10 mouse cellular contexts compared by ENCODE assay signal in genomic region chr17:5085942-5086341, GRCm38 (mm10).
DNase-seq lines count a peak whose midpoint lies in the region; ATAC-seq and TF ChIP-seq lines count a peak whose summit lies in the region.
"Had no signal": no experiment of that assay in that cellular context is flagged by ENCODE, and none has a peak within 500 bp of the region (broad histone marks: within the 10 kb centered on the region; RNA-seq: fewer than 3 reads in every experiment).

No protein-coding gene starts in this region.

- peak overlapping the region; percentile 52; the same call in 1 of the 2 replicates for H3K27ac ChIP-seq in midbrain, embryonic 12.5 days (replicated peaks)
- no peak overlapping the region for H3K27ac ChIP-seq in midbrain, embryonic 11.5 days (ENCODE audit: low read depth, low read length)
- peak overlapping the region; percentile 19 for H3K27ac ChIP-seq in hindbrain, embryonic 16.5 days (ENCODE audit: low read depth, low read length)
- H3K27ac ChIP-seq in stomach, postnatal 0 days (replicated peaks) = no peak overlapping the region

- no peak overlapping the region for H3K4me2 ChIP-seq in midbrain, embryonic 12.5 days (replicated peaks)
- H3K4me2 ChIP-seq in midbrain, embryonic 11.5 days = no peak overlapping the region
- no peak overlapping the region for H3K4me2 ChIP-seq in hindbrain, embryonic 16.5 days (ENCODE audit: low read length)
- H3K4me2 ChIP-seq in stomach, postnatal 0 days (replicated peaks; ENCODE audit: low read depth) = no peak overlapping the region
- H3K4me2 ChIP-seq: limb, embryonic 15.5 days had no signal

- ATAC-seq in midbrain, embryonic 12.5 days (ENCODE audit: low FRiP score, low read depth) = 0 out of 2 replicates have a peak, but pooled peaks have one; percentile 5
- no peak for ATAC-seq in midbrain, embryonic 11.5 days (ENCODE audit: low FRiP score)
- peak; percentile 40; the same call in 1 of the 2 replicates for ATAC-seq in hindbrain, embryonic 16.5 days
- ATAC-seq in stomach, postnatal 0 days (ENCODE audit: low FRiP score, low TSS enrichment) = 0 out of 2 replicates have a peak, but pooled peaks have one; percentile 8

- H3K4me1 ChIP-seq in midbrain, embryonic 12.5 days = peaks cover 63% of the 10 kb centered on the region
- H3K4me1 ChIP-seq in midbrain, embryonic 11.5 days (ENCODE audit: control insufficient read depth, insufficient read depth, low read length) = peaks cover 17% of the 10 kb centered on the region
- H3K4me1 ChIP-seq in hindbrain, embryonic 16.5 days (ENCODE audit: control insufficient read depth, insufficient read depth, low read depth, low read length) = peaks cover 57% of the 10 kb centered on the region
- peaks cover 12% of the 10 kb centered on the region for H3K4me1 ChIP-seq in stomach, postnatal 0 days (replicated peaks; ENCODE audit: control insufficient read depth, insufficient read depth)

- no peak for TF ChIP-seq EP300 in stomach, postnatal 0 days (optimal IDR thresholded peaks at IDR 0.05)

- 68% methylated on average over 5 of the region's 5 CpGs for WGBS in midbrain, embryonic 12.5 days
- 77% methylated on average over 5 of the region's 5 CpGs for WGBS in midbrain, embryonic 11.5 days
- 35% methylated on average over 5 of the region's 5 CpGs for WGBS in hindbrain, embryonic 16.5 days
- 34% methylated on average over 5 of the region's 5 CpGs for WGBS in stomach, postnatal 0 days

- no peak overlapping the region for H3K4me3 ChIP-seq in midbrain, embryonic 12.5 days
- no peak overlapping the region for H3K4me3 ChIP-seq in midbrain, embryonic 11.5 days (ENCODE audit: low read depth, low read length)
- H3K4me3 ChIP-seq in hindbrain, embryonic 16.5 days (ENCODE audit: low read length) = no peak overlapping the region
- H3K4me3 ChIP-seq in stomach, postnatal 0 days (ENCODE audit: low read depth, low read length) = no peak overlapping the region
- H3K4me3 ChIP-seq: limb, embryonic 15.5 days had no signal

- DNase-seq in cerebellum, adult 9-11 months = peak; percentile 57
- DNase-seq in cerebellum, adult 8-10 months = no peak
- DNase-seq in midbrain, embryonic 11.5 days (ENCODE audit: low spot score, missing footprints) = no peak
- DNase-seq in stomach, postnatal 0 days (ENCODE audit: low spot score) = no peak
- DNase-seq in B cell, adult 2 months = no peak
- no peak for DNase-seq in retina, embryonic 14.5 days (ENCODE audit: low spot score)
- DNase-seq: layer of hippocampus, adult 9-11 months had no signal

- no peaks in the 10 kb centered on the region for H3K27me3 ChIP-seq in midbrain, embryonic 12.5 days
- no peaks in the 10 kb centered on the region for H3K27me3 ChIP-seq in midbrain, embryonic 11.5 days (ENCODE audit: control insufficient read depth, insufficient read depth, low read length)
- no peaks in the 10 kb centered on the region for H3K27me3 ChIP-seq in hindbrain, embryonic 16.5 days (replicated peaks; ENCODE audit: control insufficient read depth, insufficient read depth, low read length)
- no peaks in the 10 kb centered on the region for H3K27me3 ChIP-seq in stomach, postnatal 0 days (ENCODE audit: control insufficient read depth, insufficient read depth, low read length)
- H3K27me3 ChIP-seq: limb, embryonic 15.5 days had no signal

- 0 out of 2 replicates have a peak overlapping the region, but pooled peaks have one; percentile 25 for H3K9ac ChIP-seq in midbrain, embryonic 12.5 days (replicated peaks)
- H3K9ac ChIP-seq in midbrain, embryonic 11.5 days (ENCODE audit: low read length) = no peak overlapping the region
- no peak overlapping the region for H3K9ac ChIP-seq in hindbrain, embryonic 16.5 days (ENCODE audit: low read depth, low read length)
- H3K9ac ChIP-seq in stomach, postnatal 0 days (ENCODE audit: low read length) = no peak overlapping the region
- H3K9ac ChIP-seq: limb, embryonic 15.5 days had no signal

- TF ChIP-seq CTCF in stomach, postnatal 0 days (IDR thresholded peaks at IDR 0.05; ENCODE audit: low read depth) = no peak

- no peaks in the 10 kb centered on the region for H3K36me3 ChIP-seq in midbrain, embryonic 12.5 days
- no peaks in the 10 kb centered on the region for H3K36me3 ChIP-seq in midbrain, embryonic 11.5 days (ENCODE audit: control insufficient read depth, insufficient read depth, low read length)
- no peaks in the 10 kb centered on the region for H3K36me3 ChIP-seq in hindbrain, embryonic 16.5 days (ENCODE audit: control insufficient read depth, insufficient read depth, low read length)
- H3K36me3 ChIP-seq in stomach, postnatal 0 days (ENCODE audit: control insufficient read depth, insufficient read depth, low read length) = no peaks in the 10 kb centered on the region
- H3K36me3 ChIP-seq: limb, embryonic 15.5 days had no signal

- no peaks in the 10 kb centered on the region for H3K9me3 ChIP-seq in midbrain, embryonic 12.5 days
- H3K9me3 ChIP-seq in midbrain, embryonic 11.5 days (ENCODE audit: control insufficient read depth, low read length) = no peaks in the 10 kb centered on the region
- no peaks in the 10 kb centered on the region for H3K9me3 ChIP-seq in hindbrain, embryonic 16.5 days (ENCODE audit: control insufficient read depth, low read length)
- H3K9me3 ChIP-seq in stomach, postnatal 0 days (ENCODE audit: control insufficient read depth, low read length) = no peaks in the 10 kb centered on the region
- H3K9me3 ChIP-seq: limb, embryonic 15.5 days had no signal

Comparison
In these comparisons a context has a peak if more than half of its experiments do, and no peak if none do; other contexts are left out.
1. H3K27ac ChIP-seq: peak in midbrain, embryonic 12.5 days (single experiment) and hindbrain, embryonic 16.5 days (single experiment); none in midbrain, embryonic 11.5 days (single experiment) and stomach, postnatal 0 days (single experiment).